Mouse (Mus musculus): Measurements from ENCODE around the gene Plxna3.

Gene Plxna3

DNA sequence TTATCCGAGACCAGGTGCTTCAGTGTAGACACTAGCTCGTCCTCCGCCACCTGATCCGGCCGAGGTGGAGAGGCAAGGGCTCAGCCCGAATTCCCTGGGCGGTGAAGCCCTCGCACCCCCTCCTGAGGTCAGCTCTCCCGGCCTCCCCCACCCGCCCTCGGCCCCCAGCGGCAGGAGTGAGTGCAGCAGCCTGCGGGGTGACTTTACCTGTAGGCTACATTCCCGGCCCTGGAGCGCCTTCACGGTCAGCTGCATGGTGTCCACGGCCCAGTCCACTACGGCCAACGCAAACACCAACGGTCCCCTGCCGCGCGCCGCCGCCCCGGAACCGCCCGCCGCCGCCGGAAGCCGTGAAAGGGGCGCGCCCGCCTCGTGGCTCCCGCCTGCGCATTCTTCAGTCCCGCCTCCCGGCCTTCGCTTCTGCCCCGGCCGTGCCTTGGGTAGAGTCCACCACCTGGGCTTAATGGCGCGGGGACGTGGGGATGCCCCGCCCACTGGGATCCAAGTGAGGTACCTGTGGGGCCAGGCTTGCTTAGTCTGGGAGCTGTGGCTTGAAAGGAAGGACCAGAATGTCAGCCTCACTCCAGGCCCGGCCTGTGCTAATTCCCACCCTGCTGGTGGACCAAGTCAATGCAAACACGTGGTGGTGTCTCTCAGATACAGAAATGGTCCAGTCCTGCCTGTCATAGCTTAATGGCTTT lies 39.5 kb downstream of the Plxna3 start:
- DNase-seq (ENCODE audit: low spot score): peak; percentile 49

DNA sequence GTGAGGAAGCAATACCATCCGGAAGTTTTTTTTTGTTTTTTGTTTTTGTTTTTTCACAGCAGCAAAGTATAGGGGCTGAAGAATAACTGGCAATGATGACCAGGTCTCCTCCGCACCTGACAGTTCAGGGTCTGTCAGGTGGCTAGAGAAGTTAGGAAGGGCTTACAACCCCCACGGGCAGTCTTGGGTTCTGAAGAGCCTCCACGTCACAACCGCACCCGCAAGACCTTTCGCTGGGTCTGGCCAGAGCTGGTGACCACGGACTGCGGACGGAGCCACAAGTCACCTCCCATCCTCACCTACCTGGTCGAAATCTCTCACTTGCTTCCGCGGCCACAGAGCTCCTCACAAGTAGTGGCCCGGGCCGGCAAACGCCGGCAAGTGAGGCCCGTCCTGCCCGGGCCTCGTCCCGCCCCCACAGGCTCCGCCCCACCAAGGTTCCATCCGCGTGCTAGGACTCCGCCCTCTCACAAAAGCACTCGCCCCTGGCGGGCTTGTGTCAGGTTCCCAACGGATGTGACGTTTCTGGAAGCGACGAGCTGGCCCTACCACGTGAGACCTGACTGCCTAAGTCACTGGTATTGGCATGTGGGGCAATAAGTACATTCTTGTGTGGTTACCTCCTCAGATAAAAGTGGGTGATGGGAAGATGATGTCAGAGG lies 44.2 kb downstream of the Plxna3 start, which contains the start of the genes Ubl4a and Slc10a3:
Ubl4a (minus strand) TSS at position 331 of the 662 bp plus-strand sequence.
Slc10a3 (minus strand) TSS at position 462 of the 662 bp plus-strand sequence.
- DNase-seq (ENCODE audit: low spot score): peak; percentile 82

DNA sequence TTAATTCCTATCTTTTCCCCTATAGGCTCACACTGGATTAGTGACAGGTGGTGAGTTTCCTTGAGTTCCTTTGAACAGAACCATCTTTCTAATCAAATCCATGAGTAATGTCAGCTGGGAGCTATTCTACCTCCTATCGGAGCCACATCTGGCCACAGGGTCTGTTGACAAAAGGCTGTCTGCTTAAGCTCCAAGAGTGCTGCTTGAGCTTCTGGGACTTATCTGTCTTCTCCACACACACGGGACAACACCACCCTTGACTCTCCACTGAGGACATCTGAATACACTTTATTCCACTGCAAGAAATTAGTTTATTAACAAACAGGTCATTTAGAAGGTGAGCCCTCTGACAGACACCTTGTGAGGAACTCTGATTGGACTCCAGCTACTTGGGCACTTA lies 55.6 kb downstream of the Plxna3 start:
- DNase-seq (ENCODE audit: low spot score): no peak

DNA sequence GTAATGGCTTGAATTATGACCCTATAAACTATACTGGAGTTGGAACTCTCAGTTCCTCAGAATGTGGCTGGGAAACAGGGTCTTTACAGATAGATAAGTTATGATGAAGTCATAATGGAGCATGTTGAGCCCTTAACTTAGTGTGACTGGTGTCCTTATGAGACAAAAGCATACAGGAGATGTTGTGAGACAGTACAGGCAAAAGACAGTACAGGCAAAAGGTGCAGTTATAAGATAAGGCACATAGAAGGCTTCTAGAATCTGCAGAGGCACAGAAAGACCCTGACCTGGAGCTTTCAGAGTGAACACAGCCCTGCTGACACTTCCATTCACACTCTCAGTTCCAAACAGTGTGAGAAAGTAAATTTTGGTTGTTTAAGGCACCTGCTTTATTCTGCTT lies 59.3 kb downstream of the Plxna3 start:
- no peak for DNase-seq (ENCODE audit: low spot score)

DNA sequence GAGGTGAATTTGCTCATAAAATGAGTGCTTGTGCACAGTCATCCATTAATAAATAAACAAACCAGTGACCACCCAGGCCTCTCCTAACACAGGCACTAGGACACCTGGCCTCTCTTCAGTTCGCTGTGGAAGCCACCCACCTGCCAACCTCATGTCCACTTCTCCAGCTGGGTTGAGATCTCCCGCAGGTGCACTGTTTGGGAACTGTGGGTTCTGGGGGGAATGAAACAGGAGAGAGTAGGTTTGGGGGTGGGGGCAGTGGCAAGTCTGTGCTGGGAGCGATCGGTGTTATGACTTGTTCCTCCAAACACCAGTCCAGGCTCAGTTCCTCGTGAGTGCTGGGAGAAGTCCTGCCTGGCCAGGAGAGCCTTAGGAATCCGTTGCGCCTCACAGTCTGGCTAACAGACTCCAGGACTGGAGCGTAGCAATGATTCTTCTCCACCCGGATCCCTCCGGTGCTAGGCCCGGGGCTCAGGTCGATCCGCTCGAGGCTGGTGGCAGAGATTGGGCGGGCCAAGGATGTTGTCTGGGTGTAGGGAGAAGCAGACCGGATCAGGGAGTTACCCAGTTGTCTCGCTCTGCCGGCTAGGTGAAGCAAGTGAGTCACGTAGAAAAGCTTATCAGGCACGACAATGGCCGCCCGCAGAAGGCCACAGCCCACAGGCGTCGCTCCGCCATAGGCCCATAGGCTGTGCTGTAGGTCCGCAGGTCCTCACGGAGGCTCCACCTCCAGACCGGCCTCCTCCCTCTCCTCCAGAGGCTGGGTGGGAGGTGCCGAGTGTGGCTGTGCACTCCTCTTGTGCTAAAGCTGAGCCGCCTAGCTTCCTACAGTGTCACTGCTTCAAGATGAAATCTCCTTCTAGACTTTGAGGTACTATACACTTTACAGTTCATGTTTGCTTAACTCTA lies 63.9 kb downstream of the Plxna3 start, which contains the start of the genes Fam3a and Ikbkg:
Fam3a (minus strand) TSS at position 738 of the 909 bp plus-strand sequence.
Ikbkg (plus strand) TSS at position 756 of the 909 bp plus-strand sequence.
- peak; percentile 79 for DNase-seq (ENCODE audit: low spot score)

All from layer of hippocampus, adult 11-12 months (tissue).